Mouse (Mus musculus) adrenal gland, adult 2 months (tissue): ENCODE measurements around the gene Cops9. TPM values are rescaled to one million over a fixed set of nuclear protein-coding genes. Genes with fewer than 3 reads are reported as not detected.

Experiments used
- DNase-seq: peaks from one replicate; pipeline ENCODE4 v3.0.0; 2021
- polyA plus RNA-seq: library from polyadenylated mRNA; depleted of rRNA; stranded (reverse); fragments of >200 nt; gene quantifications from 2 replicates; pipeline ENCODE4 v1.2.3, GENCODE M21; 2012
- total RNA-seq, 2 experiments: library from RNA; stranded (reverse); gene quantifications; 2 replicates each; pipeline ENCODE4 v1.2.3; 2021

Gene Cops9
- total and polyA plus RNA-seq, 3 experiments: 62.0 to 351 (median 320) TPM

DNA sequence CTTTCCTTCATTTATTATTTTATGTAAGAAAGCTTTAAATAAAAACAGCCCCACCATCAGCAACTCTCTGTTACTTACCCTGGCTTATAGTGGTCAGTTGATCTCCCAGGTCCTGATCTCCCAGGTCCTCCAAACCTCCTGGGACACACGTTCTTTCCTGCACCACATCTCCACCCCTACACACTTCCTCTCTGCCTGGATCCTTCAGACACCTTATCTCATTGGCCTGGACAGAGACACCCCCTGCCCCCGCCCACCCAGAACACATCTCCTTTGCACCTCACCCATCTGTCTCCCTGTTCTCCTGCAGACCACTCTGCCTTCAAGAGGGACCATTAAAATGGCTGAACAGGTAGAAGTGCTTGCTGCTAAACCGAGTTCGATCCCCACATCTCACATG is 5.2 kb upstream of the Cops9 start:
- no peak for DNase-seq

DNA sequence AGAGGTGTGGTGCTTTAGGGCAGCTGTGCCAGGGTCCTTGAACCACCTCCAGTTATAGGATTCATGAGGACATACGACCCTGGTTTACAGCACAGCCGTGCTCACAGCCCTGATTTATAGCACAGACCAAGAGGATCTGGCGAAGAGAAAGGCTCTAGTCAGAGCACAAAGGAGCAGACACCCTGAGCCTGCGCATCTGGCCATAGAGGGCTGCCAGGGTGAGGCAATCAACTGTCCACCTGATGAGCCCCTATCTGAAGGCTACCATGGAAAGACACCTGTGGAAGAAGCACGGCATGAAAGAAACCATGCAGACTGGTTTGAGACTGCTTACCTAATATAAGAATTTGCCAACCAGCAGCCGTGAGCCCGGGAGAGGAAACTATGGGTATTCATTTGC is 4.8 kb upstream of the Cops9 start:
- no peak for DNase-seq

DNA sequence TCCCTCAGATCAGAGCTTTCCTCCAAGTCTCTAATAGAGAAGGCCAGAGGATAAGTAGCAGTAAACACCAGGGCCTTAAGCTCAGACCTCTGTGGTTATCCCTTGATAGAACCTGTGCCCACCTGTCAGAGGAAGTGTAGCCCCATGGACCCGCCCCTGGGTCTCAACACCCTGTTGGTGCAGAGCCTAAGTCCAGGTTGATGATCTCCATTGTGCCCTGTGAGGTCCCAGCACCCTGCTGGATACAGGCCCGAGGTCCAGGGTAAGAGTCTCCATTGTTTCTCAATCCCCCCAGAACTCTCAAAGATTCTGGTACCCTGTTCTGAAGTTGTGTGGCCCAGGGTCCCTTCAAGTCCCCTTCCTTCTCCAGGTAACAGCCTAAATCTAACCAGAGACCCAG is 4.3 kb upstream of the Cops9 start:
- DNase-seq: no peak

DNA sequence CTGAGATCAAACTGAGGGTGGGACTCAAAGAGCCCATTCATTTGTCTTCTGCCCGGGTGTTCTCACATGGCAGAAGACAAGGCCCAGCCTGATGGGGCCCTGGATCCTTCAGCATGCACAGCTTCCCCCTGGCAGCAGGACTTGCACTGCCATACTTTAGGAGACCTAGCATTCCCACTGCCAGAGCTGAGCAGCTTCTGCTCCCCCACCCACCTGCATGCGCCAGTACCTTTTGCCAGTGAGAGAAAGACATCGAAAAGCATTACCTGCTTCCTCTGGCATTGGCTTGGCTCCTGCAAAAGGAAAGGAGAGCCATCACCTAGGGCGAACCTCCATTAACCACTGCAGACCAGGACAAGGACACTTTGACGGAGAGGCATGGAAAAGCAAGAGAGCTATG is 3.1 kb upstream of the Cops9 start:
- no peak for DNase-seq

DNA sequence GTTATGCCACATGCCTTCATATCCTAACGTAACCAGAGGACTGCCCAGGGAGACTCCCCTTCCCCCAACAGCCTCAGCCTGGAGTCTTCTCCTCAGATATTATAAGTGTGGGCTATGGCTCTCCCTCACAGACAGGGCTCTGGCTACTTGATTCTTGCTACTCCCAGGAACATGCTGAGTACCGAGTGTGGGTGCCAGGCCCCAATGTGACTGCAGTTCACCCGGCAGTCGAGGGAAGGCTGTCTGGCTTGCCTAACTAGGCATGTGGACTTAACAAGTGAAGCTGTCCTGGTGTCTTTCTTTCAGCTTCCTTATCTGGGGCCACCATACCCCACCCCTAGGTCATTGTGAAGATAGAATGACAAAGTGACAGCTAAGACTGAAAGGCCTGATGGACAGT is 1.9 kb upstream of the Cops9 start:
- DNase-seq: no peak

DNA sequence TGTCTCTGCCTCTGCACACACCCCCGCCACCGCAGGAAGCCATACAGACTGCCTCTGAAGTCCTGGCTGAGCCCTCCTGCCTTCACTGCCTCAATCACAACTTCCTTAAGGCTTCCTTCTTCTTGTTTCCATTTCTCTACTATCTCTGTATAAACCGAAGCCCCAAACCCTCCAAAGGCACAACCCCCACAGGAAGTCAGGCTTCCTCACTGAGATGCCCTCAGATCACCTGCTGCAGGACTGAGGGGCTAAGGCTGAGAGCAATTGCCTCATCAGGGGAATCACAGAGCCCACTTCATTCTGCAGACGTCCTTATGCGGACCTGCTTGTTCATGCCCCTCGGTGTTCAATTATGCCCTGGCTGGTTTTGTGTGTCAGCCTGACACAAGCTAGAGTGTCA is 1.4 kb downstream of the Cops9 start:
- peak; percentile 0 for DNase-seq

DNA sequence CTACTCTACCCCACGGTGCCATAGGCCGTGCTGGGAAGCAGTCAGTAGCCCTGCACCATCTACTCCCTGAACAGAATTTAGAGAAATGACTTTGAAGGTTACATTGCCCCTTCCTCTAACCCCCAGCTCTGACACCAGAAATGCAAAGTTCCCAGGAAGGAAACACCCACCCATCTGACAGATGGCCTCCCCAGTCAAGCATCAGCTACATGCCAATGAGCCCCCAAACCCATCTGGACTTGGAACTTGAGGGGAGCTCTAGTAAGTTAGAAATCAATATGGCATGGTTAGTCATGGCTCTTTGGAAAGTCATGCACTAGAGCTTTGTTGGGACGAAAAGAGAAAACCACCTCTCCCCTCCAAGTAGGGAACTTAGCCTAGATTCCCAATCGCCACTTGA is 3.0 kb downstream of the Cops9 start:
- DNase-seq: no peak

DNA sequence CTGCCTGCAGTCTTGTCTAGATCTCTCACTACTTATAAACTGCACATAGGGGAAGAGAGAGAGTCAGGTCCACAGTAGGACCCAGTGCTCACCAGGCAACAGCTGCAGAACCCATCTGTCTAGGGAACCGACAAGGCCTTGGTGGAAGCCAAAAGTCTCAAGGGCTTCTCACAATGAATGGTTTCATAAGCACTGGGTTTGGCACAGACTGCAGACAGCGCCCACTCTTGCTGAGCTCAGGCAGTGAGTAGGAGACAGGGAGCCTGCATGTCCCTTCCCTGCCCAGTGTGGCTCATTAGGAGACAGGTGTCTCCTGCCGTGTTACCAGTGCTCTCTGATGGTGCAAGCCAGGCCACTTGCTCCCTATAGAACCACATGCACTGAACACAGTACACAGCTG is 3.6 kb downstream of the Cops9 start:
- DNase-seq: peak; percentile 74

DNA sequence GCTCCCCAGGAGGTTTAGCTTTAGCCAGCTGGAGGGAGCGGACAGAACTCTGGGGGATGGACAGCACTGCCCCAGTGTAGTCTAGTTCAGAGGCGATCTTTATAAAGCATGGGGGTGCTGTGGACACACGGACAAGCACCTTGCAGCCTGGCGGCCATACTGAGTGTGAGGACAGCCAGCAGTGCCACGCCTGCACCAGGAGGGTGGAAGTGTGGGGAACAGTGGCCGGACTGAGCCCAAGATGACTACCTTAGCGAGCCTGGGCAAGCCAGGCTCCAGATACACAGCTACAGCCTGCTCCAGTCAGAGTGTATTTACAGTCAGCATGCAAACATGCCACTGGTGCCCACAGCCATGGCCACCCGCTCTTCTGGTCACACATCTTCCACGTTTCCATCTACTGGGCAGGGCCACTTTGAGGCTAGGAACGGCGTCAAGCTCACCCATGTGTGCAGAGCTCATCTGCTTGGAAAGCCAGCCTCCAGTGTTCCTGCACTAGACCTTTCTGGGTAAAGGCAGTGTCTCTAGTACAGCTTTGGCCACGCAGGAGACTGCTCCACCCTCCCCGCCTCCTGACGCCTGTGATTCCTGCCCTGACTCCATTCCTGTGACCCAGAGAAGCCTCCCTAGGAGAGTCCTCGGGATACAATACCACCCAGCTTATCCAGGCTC is 4.1 kb downstream of the Cops9 start:
- no peak for DNase-seq

DNA sequence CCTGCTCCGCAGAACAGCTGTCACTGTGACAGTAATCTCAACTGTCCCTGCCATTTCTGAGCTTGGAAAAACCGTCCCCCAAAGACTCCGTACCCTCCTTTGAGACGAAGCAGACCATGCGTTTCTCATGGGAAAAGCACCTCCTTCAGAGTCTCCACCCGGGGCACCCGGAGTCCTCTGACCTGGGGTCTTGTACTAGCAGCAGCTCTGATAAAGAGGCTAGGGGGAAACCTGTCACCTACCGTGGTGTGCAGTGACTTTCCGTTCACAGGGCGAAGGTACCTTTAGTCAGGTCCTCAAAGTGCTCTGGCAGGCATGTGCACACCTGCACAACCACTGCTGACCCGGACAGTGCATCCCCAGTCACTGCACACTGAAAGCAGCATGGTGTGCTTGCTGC is 5.1 kb downstream of the Cops9 start:
- DNase-seq: no peak

DNA sequence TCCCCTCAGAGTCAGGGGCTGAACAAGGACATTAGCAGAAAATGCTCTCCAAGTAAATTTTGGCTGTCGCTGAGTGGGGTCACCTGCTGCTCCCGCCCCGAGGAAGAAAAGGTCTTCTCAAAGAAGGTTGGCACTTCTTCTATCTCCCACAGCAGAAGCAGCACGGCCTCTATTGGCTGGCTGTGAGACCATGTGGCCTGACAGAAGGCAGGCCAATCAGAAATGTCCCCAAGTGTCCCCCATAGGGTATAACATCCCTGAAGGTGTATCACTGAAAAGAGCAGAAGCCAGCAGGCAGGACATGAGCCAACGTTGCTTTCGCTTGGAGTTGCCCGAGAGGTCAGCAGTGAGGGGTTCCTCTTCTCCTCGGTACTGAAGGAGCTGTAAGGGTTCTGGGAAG is 5.8 kb downstream of the Cops9 start:
- DNase-seq: no peak

DNA sequence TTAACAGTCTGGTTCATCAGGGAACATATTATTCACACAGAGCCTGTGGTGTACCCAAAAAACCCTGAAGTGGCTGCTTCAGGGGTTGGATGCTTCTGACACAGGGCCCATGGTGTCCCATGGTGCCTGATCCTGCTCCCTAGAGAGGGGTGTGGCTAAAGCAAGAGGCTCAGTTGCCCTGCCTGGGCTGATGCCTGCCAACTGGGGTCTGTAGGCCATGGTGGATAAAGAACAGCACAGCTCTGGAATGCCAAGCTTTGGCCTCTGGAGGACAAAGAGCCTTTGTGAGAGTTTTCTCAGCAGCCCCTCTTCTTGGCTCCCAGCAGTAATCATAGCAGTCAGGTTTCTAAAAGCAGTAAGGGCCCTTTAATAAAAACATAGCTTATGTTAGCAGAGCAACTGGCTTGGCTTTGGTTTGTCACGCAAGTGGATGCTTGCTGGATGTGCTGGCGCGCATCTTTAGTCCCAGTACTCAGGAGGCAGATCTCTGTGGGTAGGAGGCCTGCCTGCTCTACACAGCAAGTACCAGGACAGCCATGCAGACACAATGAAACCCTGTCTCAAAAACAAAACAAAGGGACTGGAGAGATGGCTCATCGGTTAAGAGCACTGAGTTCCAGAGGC is 6.7 kb downstream of the Cops9 start:
- no peak for DNase-seq

DNA sequence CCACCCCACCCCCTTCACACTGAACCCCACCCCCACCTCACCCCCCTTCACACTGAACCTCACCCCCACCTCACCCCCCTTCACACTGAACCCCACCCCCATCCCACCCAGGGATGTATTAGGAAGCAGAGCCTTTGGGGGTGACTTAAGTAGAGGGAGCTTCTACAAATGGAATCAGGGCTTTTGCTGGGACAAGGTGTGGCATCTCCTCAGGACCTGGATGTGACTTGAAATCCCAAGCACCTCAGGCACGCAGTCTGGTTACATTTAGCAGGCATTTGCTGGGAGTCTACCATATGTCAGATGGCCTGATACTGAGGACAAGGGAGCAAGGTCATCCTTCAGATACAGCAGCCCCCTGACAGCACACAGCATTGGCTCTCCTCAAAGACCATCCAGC is 7.2 kb downstream of the Cops9 start:
- DNase-seq: no peak

DNA sequence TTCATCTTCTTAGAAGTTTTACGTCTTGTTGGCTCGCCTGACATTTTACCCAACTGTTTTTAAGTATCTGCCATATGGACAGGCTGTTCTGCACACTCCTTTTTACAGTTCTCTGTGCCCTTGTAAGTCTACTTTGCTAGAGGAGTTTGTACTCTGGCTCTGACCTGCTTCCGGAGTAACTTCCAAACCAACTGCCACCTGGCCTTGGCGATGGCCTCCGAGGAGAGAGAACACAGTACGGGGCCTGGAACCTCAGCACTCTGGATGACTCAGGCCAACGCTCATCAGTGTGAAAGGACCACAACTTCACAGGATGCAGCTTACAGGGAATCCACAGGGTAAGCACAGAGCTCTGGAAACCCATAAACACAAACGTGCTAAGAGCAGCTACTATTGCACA is 8.1 kb downstream of the Cops9 start:
- DNase-seq: no peak

DNA sequence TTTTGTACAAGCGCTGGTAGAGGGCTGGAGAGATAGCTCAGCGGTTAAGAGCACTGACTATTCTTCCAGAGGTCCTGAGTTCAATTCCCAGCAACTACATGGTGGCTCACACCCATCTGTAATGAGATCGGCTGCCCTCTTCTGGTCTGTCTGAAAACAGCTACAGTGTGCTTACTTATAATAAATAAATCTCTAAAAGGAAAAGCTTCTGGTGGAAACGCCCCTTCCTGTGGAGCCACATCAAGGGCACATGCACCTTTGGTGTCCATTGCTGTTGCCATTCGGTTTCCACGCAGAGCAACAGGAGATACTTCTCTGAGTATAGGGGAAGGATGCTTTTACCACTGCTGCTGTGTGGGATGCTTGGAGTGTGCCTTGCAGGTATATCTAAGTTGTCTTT is 8.8 kb downstream of the Cops9 start:
- no peak for DNase-seq

DNA sequence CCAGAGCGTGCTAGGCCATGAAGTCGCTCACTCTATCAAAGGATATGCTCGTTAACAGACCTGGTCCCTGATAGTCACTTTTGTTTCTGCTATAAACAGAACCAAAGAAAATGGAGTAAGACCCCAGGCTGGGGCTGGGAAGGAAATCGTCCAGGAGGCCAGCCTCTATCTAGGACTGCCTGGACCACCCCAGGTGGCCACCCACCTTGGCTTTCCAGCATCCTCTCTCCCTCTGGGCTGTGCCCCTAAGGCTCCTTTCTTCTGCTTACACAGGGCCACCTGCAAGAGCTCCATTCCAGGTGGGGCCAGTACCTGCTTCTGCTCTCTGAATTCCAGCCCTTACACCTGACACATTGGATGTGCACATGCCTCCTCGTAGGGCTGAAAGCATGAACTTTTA is 9.6 kb downstream of the Cops9 start:
- DNase-seq: no peak

DNA sequence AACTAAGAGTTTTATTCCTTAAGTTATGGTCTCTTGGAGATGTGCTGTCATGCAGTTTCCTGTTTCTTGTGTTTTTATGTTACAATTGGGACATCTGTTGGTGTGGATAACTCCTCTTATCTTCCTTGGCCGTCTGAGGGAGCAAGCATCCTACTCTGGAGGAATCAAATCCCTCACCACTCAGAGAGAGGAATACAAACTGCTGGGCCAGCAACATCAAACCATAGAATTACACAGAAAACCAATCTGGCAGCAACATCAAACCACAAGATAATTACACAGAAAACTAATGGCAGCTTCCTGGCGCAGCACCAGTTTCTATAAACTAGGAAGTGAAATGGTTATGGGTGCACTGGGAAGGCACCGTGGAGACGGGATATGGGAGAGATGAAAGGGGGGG is 13.6 kb downstream of the Cops9 start:
- no peak for DNase-seq

DNA sequence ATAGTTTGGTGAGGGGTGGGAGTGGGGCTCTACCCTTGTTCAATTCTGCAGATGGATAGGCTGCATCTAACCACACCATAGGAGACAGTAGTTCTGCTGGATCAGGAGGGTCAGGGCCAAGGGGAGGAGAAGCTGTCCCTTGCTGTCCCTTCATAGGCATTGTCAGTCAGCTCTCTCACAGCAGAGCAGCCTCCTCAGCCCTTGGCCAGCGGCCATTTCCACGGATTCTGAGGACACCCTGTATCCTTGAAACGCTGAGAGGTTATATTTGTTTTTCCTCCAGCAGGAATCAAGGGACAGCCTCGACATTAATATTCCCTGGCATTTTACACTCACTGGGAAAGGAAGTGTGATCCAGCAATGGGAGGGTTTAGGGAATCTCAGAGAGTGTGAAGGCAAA is 23.4 kb downstream of the Cops9 start:
- DNase-seq: peak; percentile 91

DNA sequence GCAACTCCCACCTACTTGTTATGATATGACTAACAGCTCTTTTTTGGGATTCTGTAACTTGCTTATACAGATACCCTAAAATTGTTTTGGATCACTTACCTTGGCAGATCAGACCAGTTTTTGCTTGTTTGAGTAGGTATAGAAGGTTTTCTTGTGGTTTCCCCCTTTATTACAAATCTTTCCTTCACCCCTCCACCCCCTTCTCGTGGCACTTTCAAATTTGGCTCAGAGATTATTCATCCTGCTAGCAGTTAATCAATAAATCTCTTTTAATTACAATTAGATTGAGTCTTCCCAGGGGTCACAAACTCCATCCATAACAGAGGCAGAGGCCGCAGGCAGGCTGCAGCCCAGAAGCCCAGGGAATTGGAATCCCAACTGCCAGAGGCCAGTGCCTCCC is 24.3 kb downstream of the Cops9 start, which contains the start of gene Olfr12:
Gene Olfr12, plus strand, starts transcription at position 301 of the 400 bp plus-strand sequence.
- no peak for DNase-seq

DNA sequence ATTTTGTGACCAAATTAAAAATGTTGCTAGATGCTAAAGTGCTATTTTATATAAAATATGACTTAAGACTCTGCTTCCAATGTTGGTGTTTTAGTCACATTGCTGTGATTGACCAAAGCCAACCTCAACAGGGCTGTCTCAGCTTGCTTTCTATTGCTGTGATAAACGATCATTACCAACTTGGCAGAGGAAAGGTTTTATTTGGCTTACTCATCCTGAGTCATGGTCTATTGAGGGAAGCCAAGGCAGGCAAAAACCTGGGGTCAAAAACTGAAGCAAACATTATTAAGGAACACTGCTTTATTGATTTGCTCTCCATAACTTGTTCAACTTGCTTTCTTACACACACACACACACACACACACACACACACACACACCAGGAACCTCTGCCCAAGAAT is 25.7 kb downstream of the Cops9 start:
- peak; percentile 37 for DNase-seq

DNA sequence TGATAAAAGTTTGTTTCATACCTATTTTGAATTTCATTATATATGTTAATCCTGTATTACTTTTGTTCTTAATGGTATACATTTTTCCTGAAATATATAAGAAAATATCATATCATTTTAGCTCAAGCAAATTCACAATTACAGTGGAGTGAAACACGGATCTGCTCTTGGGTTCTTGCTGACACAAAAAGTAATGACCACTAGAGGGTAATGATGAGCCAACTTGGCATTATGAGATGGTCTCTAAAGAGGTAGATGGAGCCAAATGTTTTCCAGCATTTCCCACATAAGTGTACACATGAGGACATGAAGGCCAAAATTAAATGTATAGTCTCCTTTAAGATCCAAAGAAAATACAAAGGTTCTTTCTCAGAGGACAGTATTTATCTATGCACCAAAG is 27.3 kb downstream of the Cops9 start:
- DNase-seq: peak; percentile 28

DNA sequence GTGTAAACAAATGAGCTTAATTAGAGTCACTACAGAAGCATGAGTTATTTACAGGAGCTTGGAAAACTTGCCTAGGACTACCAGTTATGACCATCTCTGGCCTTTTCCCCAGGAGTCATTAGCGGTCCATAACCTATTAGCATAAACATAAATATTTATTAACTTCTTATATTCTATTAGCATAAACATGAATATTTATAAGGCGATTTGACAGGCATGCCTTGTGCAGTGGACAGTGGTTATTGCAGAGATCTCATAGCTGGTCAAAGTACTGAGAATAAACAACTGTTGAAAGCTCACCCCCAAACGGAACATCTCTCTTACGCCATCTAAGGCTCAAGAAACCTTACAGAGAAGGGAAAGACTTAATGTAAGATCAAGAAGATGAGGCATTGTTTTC is 28.6 kb downstream of the Cops9 start:
- DNase-seq: no peak

DNA sequence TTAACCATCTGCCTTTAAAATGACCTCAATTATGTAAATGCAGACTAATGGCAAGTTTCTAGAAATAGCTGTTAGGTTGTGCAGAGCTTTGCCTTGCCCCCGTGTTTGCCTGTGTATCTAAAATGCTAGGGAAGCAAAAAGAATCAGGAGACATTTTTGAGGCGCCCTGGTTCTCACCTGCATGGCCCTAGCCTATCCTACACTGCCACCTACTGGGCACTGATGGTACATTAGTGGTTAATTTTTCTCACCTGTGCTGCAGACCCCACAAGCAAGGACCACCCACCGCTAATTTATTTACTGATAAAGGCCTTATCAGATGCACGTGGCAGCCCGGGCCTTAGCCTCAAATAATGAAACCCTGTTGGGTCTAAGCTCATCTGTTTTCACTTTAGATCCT is 30.8 kb downstream of the Cops9 start:
- DNase-seq: peak; percentile 44

DNA sequence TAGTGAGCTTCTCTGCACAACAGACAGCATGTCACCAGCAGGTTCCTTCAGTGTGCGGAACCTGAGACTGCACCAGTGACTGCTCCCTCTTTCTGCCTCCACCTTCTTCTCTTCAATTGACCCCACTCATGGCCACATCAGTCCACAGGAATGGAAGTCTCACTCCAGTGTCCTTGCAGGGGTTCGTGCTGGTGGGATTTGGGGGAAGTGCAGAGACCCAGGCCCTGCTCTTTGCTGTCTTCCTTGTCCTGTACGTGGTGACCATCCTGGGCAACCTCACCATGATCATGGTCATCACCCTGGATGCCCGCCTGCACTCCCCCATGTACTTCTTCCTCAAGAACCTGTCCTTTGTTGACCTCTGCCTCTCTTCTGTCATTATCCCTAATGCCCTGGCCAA is 34.1 kb downstream of the Cops9 start:
- DNase-seq: no peak
